Mouse (Mus musculus) gastrocnemius, postnatal 4 days (tissue): ENCODE measurements at regions not wholly inside any gene's neighbourhood (a gene's known extent, or its start where the extent isn't known, plus 50 kb on each side); places are given as distances from the start of the nearest gene placed in this dataset.
"Not testable (repeated sequence)": the region's sequence is repeated elsewhere in the genome, so short reads cannot be mapped to it uniquely, and the experiment has no call there.

Experiments used
- DNase-seq, 2 experiments: peaks; one replicate each; pipeline ENCODE4 v3.0.0; 2021 to 2022; ENCODE audit warnings: low spot score in 2 of 2, mixed read lengths in 2 of 2

GRCm38 (mm10) chr8:5523281-5523680, 418.1 kb upstream of the Slc10a2 start:
- DNase-seq = no peak

DNA sequence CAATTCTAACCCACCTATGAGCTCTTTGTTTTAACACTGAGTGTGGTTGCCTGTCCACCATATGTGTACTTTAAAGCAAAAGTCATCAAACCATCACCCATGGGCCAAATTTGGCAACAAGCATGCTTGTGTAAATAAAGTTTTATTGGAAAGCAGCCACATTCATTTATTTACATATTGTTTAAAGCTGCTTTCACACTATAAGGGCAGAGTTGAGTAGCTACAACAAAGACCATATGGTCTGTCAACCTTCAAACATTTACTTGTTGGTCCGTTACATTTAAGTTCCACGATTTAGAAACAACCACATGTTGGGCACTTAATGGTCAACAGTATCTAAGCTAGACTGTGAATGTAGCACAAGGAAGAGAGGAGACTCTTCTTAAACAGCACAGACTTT, 390.7 kb upstream of the Slc10a2 start:
- DNase-seq = no peak

- no peak for DNase-seq
Measured at GRCm38 (mm10) chr8:5490491-5490890, 385.3 kb upstream of the Slc10a2 start.

GRCm38 (mm10) chr8:5482938-5483337, 377.8 kb upstream of the Slc10a2 start:
- DNase-seq = no peak

DNA sequence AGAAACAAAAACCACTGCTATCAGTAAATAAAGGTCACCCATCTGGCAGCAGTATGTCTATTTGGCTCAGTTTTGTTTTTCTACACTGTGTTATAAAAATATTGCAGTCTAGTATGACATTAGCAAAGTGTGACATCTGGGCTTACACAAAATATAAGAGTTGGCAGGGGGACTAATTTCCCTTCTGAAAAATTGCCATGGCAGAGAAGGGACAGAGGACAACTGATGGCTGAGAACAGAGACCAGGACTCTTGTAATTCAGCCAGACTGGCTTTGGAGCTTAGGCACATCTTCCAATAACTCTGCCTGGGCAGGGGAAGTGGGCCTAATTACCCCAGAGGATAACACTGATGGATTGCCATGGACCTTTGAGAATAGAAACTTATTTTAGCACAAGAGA, 367.8 kb upstream of the Slc10a2 start:
- DNase-seq = no peak

GRCm38 (mm10) chr8:5472582-5472981, 367.4 kb upstream of the Slc10a2 start:
- no peak for DNase-seq

DNA sequence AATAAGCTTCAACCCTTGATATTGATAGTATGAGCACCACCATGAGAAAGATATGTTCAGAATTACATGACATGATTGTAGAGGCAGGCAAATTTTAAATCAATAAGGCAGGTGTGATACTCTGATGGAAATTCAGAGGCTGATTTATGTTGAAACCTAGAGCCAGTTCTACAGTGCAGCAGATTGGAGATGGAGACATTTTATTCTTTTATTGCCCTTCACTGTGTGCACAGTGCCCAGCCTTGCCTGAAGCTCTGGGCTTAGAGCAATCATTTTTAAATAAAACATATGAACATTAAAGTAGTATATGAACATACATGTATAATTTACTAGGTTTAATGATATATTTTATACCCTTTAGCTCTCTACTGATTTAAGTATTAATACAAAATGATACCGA, 352.5 kb upstream of the Slc10a2 start:
- DNase-seq = no peak

- no peak for DNase-seq
Measured at GRCm38 (mm10) chr8:5453469-5453868, 348.3 kb upstream of the Slc10a2 start.

GRCm38 (mm10) chr8:5442243-5442642, 337.1 kb upstream of the Slc10a2 start:
- not testable (repeated sequence) for DNase-seq

DNA sequence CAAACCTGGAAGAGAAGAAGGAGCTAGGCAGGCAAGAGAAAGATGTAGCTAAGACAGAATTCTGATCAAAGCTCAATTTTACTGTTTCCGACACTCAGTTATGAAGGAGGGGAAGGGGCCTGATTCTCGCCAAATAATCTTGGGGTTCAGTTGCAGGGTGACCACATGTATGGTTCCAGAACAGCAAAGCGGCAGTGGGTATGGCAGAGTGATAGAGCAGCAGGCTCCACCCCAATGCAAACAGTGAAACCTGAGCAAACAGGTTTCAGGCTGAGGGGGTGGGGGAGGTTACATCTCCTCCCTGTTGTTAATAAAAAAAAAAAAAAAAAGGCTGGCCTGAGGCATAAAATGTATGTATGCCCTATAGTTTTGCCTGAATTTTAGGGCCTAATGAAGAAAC, 335.3 kb upstream of the Slc10a2 start:
- not testable (repeated sequence) for DNase-seq

DNA sequence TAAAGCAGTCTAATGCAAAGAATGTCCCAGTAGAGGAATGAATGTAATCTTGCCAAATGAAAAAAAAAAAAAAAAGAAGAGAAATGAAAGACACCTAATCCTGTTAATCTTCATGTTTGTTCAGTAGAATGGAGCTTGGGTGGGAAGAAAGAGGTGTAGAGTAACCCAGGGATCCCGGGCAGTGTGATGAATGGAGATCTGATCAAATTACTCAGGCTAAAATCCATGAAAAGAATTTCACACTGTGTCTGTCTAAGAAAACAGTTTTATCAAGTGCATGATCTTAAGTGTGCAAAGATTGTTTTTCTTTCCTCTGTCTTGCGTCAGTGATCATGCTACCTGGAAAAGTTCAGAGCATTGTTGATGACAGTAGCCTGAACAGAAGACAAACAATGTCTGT, 333.9 kb upstream of the Slc10a2 start:
- DNase-seq = no peak

GRCm38 (mm10) chr8:5428303-5428971, 323.3 kb upstream of the Slc10a2 start:
- DNase-seq = no peak

DNA sequence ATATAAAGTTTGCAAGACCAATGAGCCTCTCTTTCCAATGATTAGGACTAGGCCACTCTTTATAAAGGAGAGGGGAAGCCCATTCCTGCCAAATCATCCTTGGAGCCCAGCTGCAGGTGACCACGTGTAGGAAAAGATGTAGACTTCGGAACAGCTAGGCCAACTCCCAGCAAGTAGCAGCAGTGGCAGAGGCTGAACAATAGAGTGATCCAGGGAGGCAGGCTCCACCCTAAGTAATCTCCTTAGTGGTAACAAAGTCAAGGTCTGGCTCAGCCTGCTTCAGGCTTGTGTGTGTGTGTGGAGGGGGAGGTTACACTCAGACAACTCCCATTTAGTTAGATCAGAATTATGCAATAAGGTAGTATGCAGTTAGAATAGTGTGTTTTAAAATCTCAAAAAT, 311.7 kb upstream of the Slc10a2 start:
- not testable (repeated sequence) for DNase-seq

DNA sequence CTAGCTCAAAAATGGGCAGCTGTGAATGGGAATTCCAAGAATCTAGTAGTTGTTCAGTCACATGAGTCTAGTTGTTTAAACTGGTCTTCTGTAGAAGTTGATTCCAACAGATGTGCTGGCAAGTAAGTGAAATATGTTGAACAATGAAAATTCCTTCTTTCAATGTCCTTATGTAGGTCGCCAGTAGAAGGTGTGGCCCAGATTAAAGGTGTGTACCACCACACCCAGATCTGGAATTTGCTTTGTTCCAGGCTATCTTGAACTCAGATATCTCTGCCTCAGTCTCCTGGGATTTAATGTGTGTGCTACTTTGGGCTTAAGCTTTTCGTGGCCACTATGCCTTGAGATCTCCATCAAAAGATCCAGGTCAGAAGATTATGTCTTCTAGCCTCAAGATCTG, 279.7 kb upstream of the Slc10a2 start:
- no peak for DNase-seq

DNA sequence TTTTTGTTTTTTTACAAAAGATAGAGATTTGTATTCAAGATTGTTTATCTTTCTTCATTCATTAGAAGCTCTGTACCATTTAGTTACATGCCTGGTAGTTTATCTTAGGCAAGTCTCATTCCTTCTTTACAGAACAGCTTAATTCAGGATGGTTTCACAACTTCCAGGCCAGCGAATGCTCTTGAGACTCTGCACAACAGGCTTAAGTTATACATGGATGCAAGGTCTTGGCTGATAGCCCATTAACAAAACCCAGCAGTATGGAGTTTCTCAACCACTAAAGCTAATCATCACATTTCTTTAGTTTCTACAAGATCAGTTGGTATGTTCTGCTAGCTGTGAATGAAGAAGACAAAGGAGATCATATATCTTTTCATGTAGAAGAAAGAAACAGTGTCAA, 272.9 kb upstream of the Slc10a2 start:
- no peak for DNase-seq

- DNase-seq = no peak
Measured at GRCm38 (mm10) chr8:5339953-5340352, 234.8 kb upstream of the Slc10a2 start.

DNA sequence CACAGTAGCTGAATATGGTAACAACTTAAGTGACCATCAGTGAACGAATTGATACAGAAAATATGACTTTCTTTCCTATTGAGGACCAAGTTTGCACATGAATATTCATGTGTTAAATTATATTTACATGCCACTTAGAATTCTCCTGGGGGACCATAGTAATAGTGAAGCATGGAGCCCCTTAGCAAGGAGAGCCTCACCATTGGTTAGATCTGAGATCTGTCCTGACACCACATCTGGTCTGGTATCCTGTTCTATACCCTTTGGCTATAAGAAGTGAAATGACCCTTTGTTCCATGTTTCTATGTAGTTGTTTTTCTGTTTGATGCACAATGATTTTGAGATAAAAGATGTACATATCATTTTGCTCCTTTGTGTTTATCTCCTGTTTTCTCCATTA, 209.4 kb upstream of the Slc10a2 start:
- DNase-seq = no peak

DNA sequence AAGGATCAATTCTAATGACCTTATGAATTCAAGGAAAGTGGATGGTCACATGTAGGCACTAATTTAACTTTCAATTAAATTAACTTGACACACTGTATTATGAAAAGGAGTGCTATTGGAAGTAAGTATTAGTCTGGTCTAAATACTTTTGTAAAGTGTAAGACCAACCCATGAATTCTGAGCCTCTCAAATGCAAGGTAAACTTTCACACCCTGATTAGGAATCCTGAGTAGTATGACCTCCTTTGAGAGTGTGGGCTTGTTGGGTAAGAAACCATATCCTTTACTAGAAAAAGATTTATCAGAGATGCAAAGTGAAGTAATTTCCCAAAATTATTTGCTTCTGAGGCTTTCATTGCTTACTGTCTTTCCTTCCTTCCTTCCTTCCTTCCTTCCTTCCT, 194.8 kb upstream of the Slc10a2 start:
- no peak for DNase-seq

GRCm38 (mm10) chr8:5297190-5297589, 192.0 kb upstream of the Slc10a2 start:
- DNase-seq = no peak

DNA sequence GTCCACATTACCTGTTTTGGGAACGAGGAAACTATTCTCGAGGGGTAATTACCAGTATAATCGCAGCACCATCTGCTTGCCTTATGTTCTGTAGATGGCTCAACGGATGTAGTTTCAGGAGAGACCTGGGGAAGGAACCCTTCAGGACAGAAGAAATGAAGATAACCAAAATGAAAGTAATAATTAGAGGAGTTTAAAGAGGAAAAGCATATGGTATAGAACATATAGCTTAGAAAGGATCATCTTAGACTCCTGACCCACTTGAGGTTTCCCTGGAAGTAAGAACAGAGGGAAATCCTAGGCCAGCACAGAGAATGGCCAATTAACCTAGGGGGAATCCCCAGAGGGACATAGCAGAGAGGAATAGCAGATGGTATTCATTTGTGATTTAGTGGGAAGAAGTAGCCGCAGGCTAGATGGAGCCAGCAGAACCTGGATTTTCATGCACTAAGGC, 180.6 kb upstream of the Slc10a2 start:
- no peak for DNase-seq

DNA sequence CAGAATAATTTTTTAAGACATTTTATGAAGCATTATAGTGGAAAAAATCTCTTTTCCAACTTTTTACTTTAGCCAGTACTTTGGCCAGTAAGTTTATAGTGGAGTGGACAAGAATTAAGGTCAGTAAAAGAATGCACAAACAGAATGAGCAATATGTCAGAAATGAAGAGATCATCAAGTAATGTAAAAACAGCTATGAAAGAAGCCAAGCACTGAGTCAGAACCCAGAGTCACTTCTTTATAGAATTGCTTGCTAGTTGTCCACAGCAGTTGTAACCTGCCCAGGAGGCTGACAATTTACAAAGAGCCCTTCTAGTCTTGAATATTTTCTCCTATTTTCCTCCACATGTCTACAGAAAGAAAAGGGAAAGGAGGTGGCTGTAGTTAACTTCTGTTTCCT, 178.6 kb upstream of the Slc10a2 start:
- DNase-seq = no peak

GRCm38 (mm10) chr8:5262316-5262715, 157.2 kb upstream of the Slc10a2 start:
- no peak for DNase-seq

GRCm38 (mm10) chr8:5241871-5242270, 136.7 kb upstream of the Slc10a2 start:
- peak; percentile 16 to 51 for DNase-seq
